Mouse (Mus musculus): ENCODE results near the gene Rer1. TPM values are rescaled to one million over a fixed set of nuclear protein-coding genes. Genes with fewer than 3 reads are reported as not detected.
"Not testable (repeated sequence)": the region's sequence is repeated elsewhere in the genome, so short reads cannot be mapped to it uniquely, and the experiment has no call there.

Gene Rer1
- polyA plus RNA-seq, 1 experiment from 2014 or later: 149 TPM

GRCm38 (mm10) chr4:155090147-155090546 lies 4.0 kb upstream of the Rer1 start:
- H3K4me2 ChIP-seq (ENCODE audit: low read depth, severe bottlenecking): no peak overlapping the region
- no peaks in the 10 kb centered on the region for H3K27me3 ChIP-seq (ENCODE audit: control insufficient read depth, insufficient read depth, low read length)
- no peak overlapping the region for H3K9ac ChIP-seq (ENCODE audit: low read length)
- 94% methylated on average over 4 of the region's 4 CpGs for WGBS
- H3K9me3 ChIP-seq (ENCODE audit: control insufficient read depth, low read length): no peaks in the 10 kb centered on the region
- peaks cover 9% of the 10 kb centered on the region for H3K4me1 ChIP-seq (ENCODE audit: control insufficient read depth, insufficient read depth, low read length)
- ATAC-seq (ENCODE audit: insufficient number of reproducible peaks, low FRiP score, low TSS enrichment, low read depth) (no peak), DNase-seq (ENCODE audit: low spot score) (no peak)
- H3K4me3 ChIP-seq (ENCODE audit: low read depth, low read length): no peak overlapping the region
- H3K27ac ChIP-seq (replicated peaks; ENCODE audit: low read depth, low read length): no peak overlapping the region
- no peaks in the 10 kb centered on the region for H3K36me3 ChIP-seq (ENCODE audit: control insufficient read depth, insufficient read depth, low read length)

- WGBS: 91% methylated on average over 5 of the region's 5 CpGs
- no peak for ATAC-seq (ENCODE audit: insufficient number of reproducible peaks, low FRiP score, low TSS enrichment, low read depth)
- H3K4me1 ChIP-seq (ENCODE audit: control insufficient read depth, insufficient read depth, low read length): peaks cover 13% of the 10 kb centered on the region
- no peaks in the 10 kb centered on the region for H3K36me3 ChIP-seq (ENCODE audit: control insufficient read depth, insufficient read depth, low read length)
- DNase-seq (ENCODE audit: low spot score): no peak
- no peak overlapping the region for H3K27ac ChIP-seq (replicated peaks; ENCODE audit: low read depth, low read length)
- H3K9ac ChIP-seq (ENCODE audit: low read length): no peak overlapping the region
- H3K27me3 ChIP-seq (ENCODE audit: control insufficient read depth, insufficient read depth, low read length): no peaks in the 10 kb centered on the region
- H3K4me2 ChIP-seq (ENCODE audit: low read depth, severe bottlenecking): no peak overlapping the region
- H3K4me3 ChIP-seq (ENCODE audit: low read depth, low read length): no peak overlapping the region
- no peaks in the 10 kb centered on the region for H3K9me3 ChIP-seq (ENCODE audit: control insufficient read depth, low read length)
Observed at GRCm38 (mm10) chr4:155089241-155089640, 3.1 kb upstream of the Rer1 start.

GRCm38 (mm10) chr4:155085206-155086107 lies 725 bp downstream of the Rer1 start:
- Histone ChIP-seq H3K4me3 (ENCODE audit: low read depth, low read length) (peak overlapping the region; percentile 82), H3K27me3 (ENCODE audit: control insufficient read depth, insufficient read depth, low read length) (no peaks in the 10 kb centered on the region), H3K9me3 (ENCODE audit: control insufficient read depth, low read length) (no peaks in the 10 kb centered on the region), H3K27ac (replicated peaks; ENCODE audit: low read depth, low read length) (peak overlapping the region; percentile 89), H3K9ac (ENCODE audit: low read length) (peak overlapping the region; percentile 87), H3K36me3 (ENCODE audit: control insufficient read depth, insufficient read depth, low read length) (peaks cover 4% of the 10 kb centered on the region), H3K4me1 (ENCODE audit: control insufficient read depth, insufficient read depth, low read length) (peaks cover 13% of the 10 kb centered on the region), H3K4me2 (ENCODE audit: low read depth, severe bottlenecking) (peak overlapping the region; percentile 91)
- ATAC-seq (ENCODE audit: insufficient number of reproducible peaks, low FRiP score, low TSS enrichment, low read depth) (peak; percentile 15), DNase-seq (ENCODE audit: low spot score) (no peak)
- WGBS: 7% methylated on average over 27 of the region's 35 CpGs

GRCm38 (mm10) chr4:155084351-155084750 lies 1.8 kb downstream of the Rer1 start:
- H3K4me3 ChIP-seq (ENCODE audit: low read depth, low read length): no peak overlapping the region
- H3K27me3 ChIP-seq (ENCODE audit: control insufficient read depth, insufficient read depth, low read length): no peaks in the 10 kb centered on the region
- 88% methylated on average over 7 of the region's 7 CpGs for WGBS

GRCm38 (mm10) chr4:155083553-155083952 lies 2.6 kb downstream of the Rer1 start:
- Histone ChIP-seq H3K27me3 (ENCODE audit: control insufficient read depth, insufficient read depth, low read length) (no peaks in the 10 kb centered on the region), H3K4me3 (ENCODE audit: low read depth, low read length) (no peak overlapping the region), H3K9me3 (ENCODE audit: control insufficient read depth, low read length) (no peaks in the 10 kb centered on the region), H3K27ac (replicated peaks; ENCODE audit: low read depth, low read length) (no peak overlapping the region), H3K4me1 (ENCODE audit: control insufficient read depth, insufficient read depth, low read length) (peaks cover 13% of the 10 kb centered on the region), H3K4me2 (ENCODE audit: low read depth, severe bottlenecking) (no peak overlapping the region), H3K36me3 (ENCODE audit: control insufficient read depth, insufficient read depth, low read length) (peaks cover 14% of the 10 kb centered on the region), H3K9ac (ENCODE audit: low read length) (no peak overlapping the region)
- no peak for ATAC-seq (ENCODE audit: insufficient number of reproducible peaks, low FRiP score, low TSS enrichment, low read depth)
- no peak for DNase-seq (ENCODE audit: low spot score)
- 86% methylated on average over 4 of the region's 4 CpGs for WGBS

More at GRCm38 (mm10) chr4:155084351-155084750, 1.8 kb downstream of the Rer1 start:
- no peak overlapping the region for H3K9ac ChIP-seq (ENCODE audit: low read length)
- no peak overlapping the region for H3K4me2 ChIP-seq (ENCODE audit: low read depth, severe bottlenecking)
- no peak for ATAC-seq (ENCODE audit: insufficient number of reproducible peaks, low FRiP score, low TSS enrichment, low read depth)
- DNase-seq (ENCODE audit: low spot score): no peak
- H3K9me3 ChIP-seq (ENCODE audit: control insufficient read depth, low read length): no peaks in the 10 kb centered on the region
- peaks cover 13% of the 10 kb centered on the region for H3K4me1 ChIP-seq (ENCODE audit: control insufficient read depth, insufficient read depth, low read length)
- no peak overlapping the region for H3K27ac ChIP-seq (replicated peaks; ENCODE audit: low read depth, low read length)
- H3K36me3 ChIP-seq (ENCODE audit: control insufficient read depth, insufficient read depth, low read length): peaks cover 12% of the 10 kb centered on the region

- Histone ChIP-seq H3K4me1 (ENCODE audit: control insufficient read depth, insufficient read depth, low read length) (no peaks in the 10 kb centered on the region), H3K4me3 (ENCODE audit: low read depth, low read length) (no peak overlapping the region), H3K27me3 (ENCODE audit: control insufficient read depth, insufficient read depth, low read length) (no peaks in the 10 kb centered on the region), H3K36me3 (ENCODE audit: control insufficient read depth, insufficient read depth, low read length) (peaks cover 33% of the 10 kb centered on the region), H3K4me2 (ENCODE audit: low read depth, severe bottlenecking) (no peak overlapping the region), H3K27ac (replicated peaks; ENCODE audit: low read depth, low read length) (no peak overlapping the region), H3K9me3 (ENCODE audit: control insufficient read depth, low read length) (no peaks in the 10 kb centered on the region), H3K9ac (ENCODE audit: low read length) (no peak overlapping the region)
- DNase-seq (ENCODE audit: low spot score) (no peak), ATAC-seq (ENCODE audit: insufficient number of reproducible peaks, low FRiP score, low TSS enrichment, low read depth) (no peak)
- 88% methylated on average over 6 of the region's 6 CpGs for WGBS
Observed at GRCm38 (mm10) chr4:155079666-155080065, 6.5 kb downstream of the Rer1 start.

- not testable (repeated sequence) for H3K9ac ChIP-seq (ENCODE audit: low read length); ATAC-seq (ENCODE audit: insufficient number of reproducible peaks, low FRiP score, low TSS enrichment, low read depth); H3K4me3 ChIP-seq (ENCODE audit: low read depth, low read length); H3K9me3 ChIP-seq (ENCODE audit: control insufficient read depth, low read length); DNase-seq (ENCODE audit: low spot score); H3K4me2 ChIP-seq (ENCODE audit: low read depth, severe bottlenecking); H3K27me3 ChIP-seq (ENCODE audit: control insufficient read depth, insufficient read depth, low read length); H3K27ac ChIP-seq (replicated peaks; ENCODE audit: low read depth, low read length); H3K4me1 ChIP-seq (ENCODE audit: control insufficient read depth, insufficient read depth, low read length)
- peaks cover 33% of the 10 kb centered on the region for H3K36me3 ChIP-seq (ENCODE audit: control insufficient read depth, insufficient read depth, low read length)
- 94% methylated on average over 10 of the region's 10 CpGs for WGBS
Observed at GRCm38 (mm10) chr4:155078808-155079207, 7.4 kb downstream of the Rer1 start.

GRCm38 (mm10) chr4:155076677-155077076 lies 9.5 kb downstream of the Rer1 start:
- Histone ChIP-seq H3K27me3 (ENCODE audit: control insufficient read depth, insufficient read depth, low read length) (no peaks in the 10 kb centered on the region), H3K4me2 (ENCODE audit: low read depth, severe bottlenecking) (no peak overlapping the region), H3K27ac (replicated peaks; ENCODE audit: low read depth, low read length) (no peak overlapping the region), H3K4me1 (ENCODE audit: control insufficient read depth, insufficient read depth, low read length) (no peaks in the 10 kb centered on the region), H3K9ac (ENCODE audit: low read length) (no peak overlapping the region), H3K4me3 (ENCODE audit: low read depth, low read length) (no peak overlapping the region), H3K36me3 (ENCODE audit: control insufficient read depth, insufficient read depth, low read length) (peaks cover 40% of the 10 kb centered on the region), H3K9me3 (ENCODE audit: control insufficient read depth, low read length) (no peaks in the 10 kb centered on the region)
- WGBS: 93% methylated on average over 9 of the region's 9 CpGs
- ATAC-seq (ENCODE audit: insufficient number of reproducible peaks, low FRiP score, low TSS enrichment, low read depth) (no peak), DNase-seq (ENCODE audit: low spot score) (no peak)
